Mouse (Mus musculus): Measurements from ENCODE around the gene Rack1. TPM values are rescaled to one million over a fixed set of nuclear protein-coding genes. Genes with fewer than 3 reads are reported as not detected.
A peak's percentile ranks its signal among the peaks of the same experiment; 100 is the strongest.
"Not testable (repeated sequence)": the region's sequence is repeated elsewhere in the genome, so short reads cannot be mapped to it uniquely, and the experiment has no call there.

Gene Rack1
- total RNA-seq, 2 experiments from 2014 or later = 299 to 361 TPM

- DNase-seq = no peak
- intact Hi-C loops (cut with DNase I) = loop anchor here (1.0 to 10.0 kb wide), 2 partner anchors 66 to 454 kb away; partner anchors contain the start of gene Mgat1
Observed at GRCm38 (mm10) chr11:48790946-48791345, 9.2 kb upstream of the Rack1 start.

GRCm38 (mm10) chr11:48791894-48792293 is 8.2 kb upstream of the Rack1 start:
- intact Hi-C loops (cut with DNase I) = loop anchor here (10.0 kb wide), 1 partner anchor 453 kb away; the partner anchor contains the start of gene Mgat1
- not testable (repeated sequence) for DNase-seq

DNA sequence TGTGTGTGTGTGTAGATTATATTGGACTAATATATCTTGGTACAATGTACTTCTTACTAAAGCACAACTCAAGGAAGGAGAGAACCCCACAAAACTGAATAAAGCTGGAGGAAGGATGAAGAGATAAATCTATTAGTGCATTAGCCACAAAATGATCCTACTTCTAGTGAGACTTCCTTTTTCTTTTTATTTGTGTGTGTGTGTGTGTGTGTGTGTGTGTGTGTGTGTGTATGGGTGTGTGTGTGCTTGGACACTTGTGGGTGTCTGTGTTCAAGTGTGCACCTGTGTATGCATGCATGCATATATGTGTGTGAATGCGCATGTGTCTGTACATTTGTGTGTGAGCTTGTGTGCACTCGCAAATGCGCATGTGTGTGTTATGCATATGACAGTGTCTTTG is 6.9 kb upstream of the Rack1 start:
- no peak for DNase-seq
- intact Hi-C loops (cut with DNase I) = loop anchor here (10.0 kb wide), 1 partner anchor 452 kb away; the partner anchor contains the start of gene Mgat1

DNA sequence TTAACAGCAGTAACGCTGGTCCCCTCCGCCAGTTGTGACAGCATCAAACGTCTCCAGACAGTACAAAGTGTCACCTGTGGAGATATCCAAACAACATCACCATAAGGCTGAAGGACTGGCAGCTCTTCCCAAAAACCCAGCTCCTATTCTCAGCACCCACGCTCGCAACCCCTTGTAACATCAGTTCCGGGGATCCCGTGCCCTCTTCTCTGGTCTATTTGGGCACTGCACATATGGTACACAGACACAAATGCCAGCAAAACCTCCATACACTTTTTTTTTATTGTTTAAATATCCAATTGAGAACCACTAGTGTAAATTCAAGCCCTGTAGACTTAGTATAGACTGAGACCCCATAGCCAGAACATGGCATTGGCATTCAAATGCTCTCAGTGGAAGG is 4.9 kb upstream of the Rack1 start:
- intact Hi-C loops (cut with DNase I) = loop anchor here (10.0 kb wide), 1 partner anchor 450 kb away; the partner anchor contains the start of gene Mgat1
- no peak for DNase-seq

- intact Hi-C loops (cut with DNase I) = loop anchor here (10.0 kb wide), 1 partner anchor 449 kb away; the partner anchor contains the start of gene Mgat1
Observed at GRCm38 (mm10) chr11:48796290-48796689, 3.8 kb upstream of the Rack1 start.

GRCm38 (mm10) chr11:48797287-48797686 is 2.8 kb upstream of the Rack1 start:
- intact Hi-C loops (cut with DNase I) = loop anchor here (10.0 kb wide), 1 partner anchor 448 kb away; the partner anchor contains the start of gene Mgat1
- DNase-seq = no peak

More at GRCm38 (mm10) chr11:48796290-48796689, 3.8 kb upstream of the Rack1 start:
- no peak for DNase-seq

- intact Hi-C loops (cut with DNase I) = loop anchor here (10.0 kb wide), 1 partner anchor 446 kb away; the partner anchor contains the start of gene Mgat1
- no peak for DNase-seq
Observed at GRCm38 (mm10) chr11:48798308-48798707, 1.8 kb upstream of the Rack1 start.

DNA sequence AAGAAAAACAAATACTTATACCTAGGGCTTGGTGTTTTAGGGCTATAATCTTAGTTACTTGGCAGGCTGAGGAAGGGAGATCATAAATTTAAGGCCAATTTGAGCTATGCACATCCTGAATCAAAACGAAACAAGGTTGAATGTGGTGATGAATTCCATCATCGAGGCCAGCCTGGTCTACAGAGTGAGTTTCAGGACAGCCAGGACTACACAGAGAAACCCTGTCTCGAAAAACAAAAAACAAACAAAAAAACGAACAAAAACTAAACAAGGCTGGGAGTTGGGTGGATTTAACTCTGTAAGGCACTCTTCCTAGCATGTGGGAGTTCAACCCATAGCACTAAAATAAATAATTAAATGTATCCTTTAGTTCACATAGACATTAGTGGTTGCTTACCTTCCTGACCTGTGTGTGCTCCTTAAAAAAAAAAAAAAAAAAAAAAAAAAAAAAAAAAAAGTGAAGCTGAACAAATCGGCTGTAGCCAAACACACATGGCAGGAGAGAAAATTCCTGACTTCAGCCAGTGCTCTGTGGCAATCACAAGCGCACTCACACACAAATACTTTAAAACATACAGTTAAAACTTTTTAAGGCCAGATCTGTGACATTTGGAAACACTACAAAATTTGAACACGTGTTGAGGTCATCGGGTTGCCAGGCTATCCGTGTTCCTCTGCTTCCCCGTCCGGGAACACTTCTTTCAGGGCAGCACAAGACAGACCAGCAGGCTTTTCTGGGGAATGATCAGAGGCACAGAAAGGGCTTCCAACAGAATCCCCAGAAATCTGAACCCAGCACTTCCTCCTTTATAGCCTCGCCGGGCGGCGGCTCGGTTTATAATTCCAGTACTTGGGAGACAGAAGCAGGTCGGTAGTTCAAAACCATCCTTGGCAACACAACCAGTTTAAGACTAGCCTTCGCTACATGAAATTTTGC is 880 bp upstream of the Rack1 start:
- no peak for DNase-seq
- intact Hi-C loops (cut with DNase I) = loop anchor here (10.0 kb wide), 1 partner anchor 446 kb away; the partner anchor contains the start of gene Mgat1

DNA sequence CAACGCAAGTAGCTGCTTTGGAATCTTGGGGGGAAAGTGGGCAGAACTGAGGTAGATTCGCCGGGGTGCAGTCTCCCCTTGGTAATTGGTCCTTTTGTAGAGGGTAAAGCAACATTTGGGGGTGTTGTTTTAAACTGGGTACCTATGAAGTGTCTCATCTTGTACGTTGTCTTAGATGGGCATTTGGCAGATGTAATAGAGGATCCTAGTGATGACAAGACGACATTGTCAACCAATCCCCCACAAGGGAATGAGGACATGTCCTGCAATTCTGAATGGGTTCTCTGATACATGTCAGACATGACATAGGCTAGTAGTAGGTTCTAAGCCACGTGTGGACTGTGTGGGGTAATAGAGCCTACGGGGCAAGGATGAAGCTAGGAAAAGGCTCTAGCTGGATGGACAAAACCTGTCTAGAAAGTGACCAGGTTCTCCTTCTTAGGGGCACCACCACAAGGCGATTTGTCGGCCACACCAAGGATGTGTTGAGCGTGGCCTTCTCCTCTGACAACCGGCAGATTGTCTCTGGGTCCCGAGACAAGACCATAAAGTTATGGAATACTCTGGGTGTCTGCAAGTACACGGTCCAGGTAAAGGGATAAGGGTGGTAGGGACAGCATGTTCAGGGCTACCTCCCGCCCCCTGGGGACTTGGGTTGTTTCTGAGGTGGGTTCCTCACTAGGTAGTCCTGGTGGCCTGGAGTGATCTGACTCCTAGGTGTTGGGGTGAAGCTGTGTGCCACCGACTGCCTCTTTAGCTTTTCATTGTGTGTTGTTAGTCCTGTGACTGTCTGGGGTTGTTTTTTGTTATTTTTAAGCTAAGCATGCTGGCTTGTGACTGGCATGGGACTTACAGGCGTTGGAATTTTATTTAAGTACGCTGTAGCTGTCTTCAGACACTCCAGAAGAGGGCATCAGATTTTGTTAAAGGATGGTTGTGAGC is 2.0 kb downstream of the Rack1 start:
- intact Hi-C loops (cut with DNase I) = loop anchor here (2.0 kb wide), 1 partner anchor 15 kb away; the partner anchor contains the start of gene Trim41
- no peak for DNase-seq

- intact Hi-C loops (cut with DNase I) = no loop called here
- DNase-seq = no peak
Observed at GRCm38 (mm10) chr11:48803988-48804387, 3.9 kb downstream of the Rack1 start.

DNA sequence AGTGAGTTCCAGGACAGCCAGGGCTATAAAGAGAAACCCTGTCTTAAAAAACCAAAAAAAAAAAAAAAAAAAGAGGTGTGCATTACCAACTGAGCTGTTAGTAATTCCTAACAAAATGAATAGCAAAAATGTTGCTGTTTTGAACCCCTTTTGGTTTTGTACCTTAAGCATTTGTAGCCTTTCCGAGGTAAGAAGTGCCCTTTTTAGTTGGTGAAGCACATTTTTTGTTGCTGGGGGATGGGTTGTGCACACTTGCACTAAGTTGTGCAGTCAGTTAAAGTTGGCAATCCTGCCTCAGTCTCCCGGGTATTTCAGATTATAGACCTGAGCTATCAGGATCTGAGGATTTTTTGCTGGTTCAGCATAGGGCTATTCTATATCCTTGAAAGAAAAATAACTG is 4.8 kb downstream of the Rack1 start:
- no peak for DNase-seq
- intact Hi-C loops (cut with DNase I) = no loop called here

- intact Hi-C loops (cut with DNase I) = no loop called here
- DNase-seq = no peak
Observed at GRCm38 (mm10) chr11:48806856-48807562, 6.9 kb downstream of the Rack1 start.

DNA sequence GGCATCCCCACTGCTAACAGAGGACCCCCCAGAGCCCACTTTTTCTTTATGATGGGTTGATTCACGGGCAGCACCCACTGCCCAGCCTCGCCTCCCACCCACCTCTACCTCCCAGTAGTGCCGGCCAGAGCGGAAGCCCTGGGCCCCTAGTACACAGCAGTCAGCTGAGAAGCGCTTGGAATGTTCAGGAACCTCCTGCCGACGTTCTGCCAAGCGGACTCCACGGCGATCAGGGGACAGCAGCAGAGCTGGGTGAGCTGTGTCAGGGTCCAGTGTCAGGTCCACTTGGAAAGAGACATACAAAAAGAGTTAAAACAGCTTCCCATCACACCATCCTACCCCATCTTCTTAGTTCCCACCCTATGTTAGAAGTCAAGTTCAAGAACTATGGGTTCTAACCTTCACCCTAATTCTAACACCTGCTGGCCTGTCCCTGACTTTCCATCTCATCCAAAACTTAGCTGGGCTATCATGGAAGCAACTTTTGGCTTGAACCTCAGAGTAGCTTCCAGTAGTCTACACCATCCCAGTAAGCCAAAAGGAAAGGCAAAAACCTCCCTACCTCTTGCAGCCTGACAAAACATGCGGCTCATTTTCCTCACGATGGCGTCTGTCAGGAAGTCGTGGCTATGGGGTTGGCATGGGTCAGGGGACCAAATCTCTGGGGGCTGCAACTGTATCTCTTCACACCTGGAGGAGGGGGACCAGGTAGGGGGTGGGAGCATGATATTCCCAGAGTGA is 7.6 kb downstream of the Rack1 start:
- no peak for DNase-seq
- intact Hi-C loops (cut with DNase I) = no loop called here

DNA sequence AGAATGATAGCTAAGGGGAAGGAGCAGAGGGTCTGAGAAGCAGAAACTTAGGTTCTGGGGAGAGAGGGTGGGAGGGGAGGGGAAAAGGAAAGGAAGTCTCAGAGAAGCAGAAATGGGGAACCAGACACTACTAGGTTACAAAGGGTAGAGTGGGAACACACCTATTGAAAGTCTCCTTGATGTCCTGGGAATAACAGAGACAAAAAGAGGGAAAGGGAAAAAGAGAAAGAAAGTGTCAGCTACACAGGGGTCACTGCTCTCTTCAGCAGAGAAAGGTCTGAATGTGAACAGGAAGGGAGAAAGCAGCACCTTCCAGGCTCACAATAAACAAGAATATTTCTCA is 8.1 kb downstream of the Rack1 start:
- intact Hi-C loops (cut with DNase I) = no loop called here
- no peak for DNase-seq

DNA sequence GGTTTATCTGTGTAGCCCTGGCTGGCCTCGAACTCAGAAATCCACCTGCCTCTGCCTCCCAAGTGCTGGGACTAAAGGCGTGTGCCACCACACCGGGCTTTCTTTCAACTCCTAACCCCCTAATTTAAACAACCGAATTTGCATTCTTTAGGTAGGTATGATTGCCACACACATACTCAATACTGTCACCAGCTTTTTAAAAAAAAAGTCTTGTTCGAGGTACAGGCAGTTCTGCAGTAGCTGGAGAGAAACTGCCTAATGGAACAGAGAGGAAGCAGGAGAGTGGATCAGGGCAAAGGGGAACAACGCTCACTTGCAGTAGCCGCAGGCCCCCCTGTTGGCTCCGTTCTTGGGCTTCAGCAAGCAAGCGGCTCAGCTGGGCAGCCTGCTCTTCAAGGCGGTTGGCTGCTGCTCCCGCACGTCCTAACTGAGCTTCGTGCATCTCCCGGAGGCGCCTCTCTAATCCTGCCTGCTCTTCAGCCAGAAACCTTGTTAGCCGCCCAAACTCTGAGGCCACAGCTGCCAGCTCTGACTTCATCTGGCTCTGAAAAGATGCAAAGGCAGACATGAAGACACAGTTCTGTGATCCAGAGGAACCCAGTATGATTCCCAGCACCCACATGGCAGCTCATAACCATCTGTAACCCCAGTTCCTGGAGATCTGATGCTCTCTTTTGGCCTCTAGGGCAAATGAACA is 8.8 kb downstream of the Rack1 start:
- DNase-seq = peak; percentile 23 to 28

GRCm38 (mm10) chr11:48809434-48809830 is 9.3 kb downstream of the Rack1 start:
- DNase-seq = no peak

More for the DNA sequence above, 8.8 kb downstream of the Rack1 start:
- intact Hi-C loops (cut with DNase I) = no loop called here

GRCm38 (mm10) chr11:48810142-48810541 is 10.0 kb downstream of the Rack1 start:
- intact Hi-C loops (cut with DNase I) = no loop called here
- DNase-seq = no peak

More at GRCm38 (mm10) chr11:48809434-48809830, 9.3 kb downstream of the Rack1 start:
- intact Hi-C loops (cut with DNase I) = no loop called here

- no peak for DNase-seq
- intact Hi-C loops (cut with DNase I) = no loop called here
Observed at GRCm38 (mm10) chr11:48813782-48814181, 13.7 kb downstream of the Rack1 start.
